Mouse (Mus musculus) adrenal gland, adult (tissue): ENCODE measurements around the gene Efcab9.

Experiments
- DNase-seq, 2 experiments: peaks; one replicate each; pipeline ENCODE4 v3.0.0; 2022 to 2023; ENCODE audit warnings: low spot score in 1 of 2; ENCODE audit not compliant: inconsistent age in 2 of 2

The Efcab9 gene

DNA sequence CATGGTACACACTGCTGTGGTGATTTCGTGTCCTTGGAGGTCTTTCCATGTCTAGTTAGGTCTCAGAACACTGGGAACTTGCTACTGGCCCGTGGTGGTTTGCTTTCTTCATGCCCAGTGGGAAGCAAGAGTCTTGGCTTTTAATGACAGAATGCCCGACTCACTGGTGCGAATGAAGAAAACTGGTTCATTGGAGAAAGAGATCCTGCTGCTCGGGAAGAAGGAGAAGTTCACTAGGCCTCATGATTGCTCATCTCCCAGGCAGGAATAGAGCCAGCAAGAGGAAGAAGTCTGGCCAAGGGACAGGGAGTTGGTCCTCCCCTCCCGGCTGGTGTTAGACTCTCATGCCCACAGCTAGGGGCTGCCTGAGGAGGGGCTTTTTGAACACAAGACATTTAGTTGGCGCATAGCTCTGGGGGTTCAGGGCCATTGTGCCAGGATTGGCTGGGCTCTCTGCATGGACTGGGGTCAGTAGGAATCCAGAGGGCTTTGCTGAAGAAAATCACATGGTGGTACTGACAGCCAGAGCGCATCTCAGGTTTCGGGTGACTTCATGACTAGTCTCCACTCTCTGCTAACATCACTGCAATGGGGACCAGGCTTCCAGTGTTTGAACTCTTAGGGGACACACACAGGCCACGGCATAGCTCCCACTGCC is 24.6 kb upstream of the Efcab9 start:
- no peak for DNase-seq

DNA sequence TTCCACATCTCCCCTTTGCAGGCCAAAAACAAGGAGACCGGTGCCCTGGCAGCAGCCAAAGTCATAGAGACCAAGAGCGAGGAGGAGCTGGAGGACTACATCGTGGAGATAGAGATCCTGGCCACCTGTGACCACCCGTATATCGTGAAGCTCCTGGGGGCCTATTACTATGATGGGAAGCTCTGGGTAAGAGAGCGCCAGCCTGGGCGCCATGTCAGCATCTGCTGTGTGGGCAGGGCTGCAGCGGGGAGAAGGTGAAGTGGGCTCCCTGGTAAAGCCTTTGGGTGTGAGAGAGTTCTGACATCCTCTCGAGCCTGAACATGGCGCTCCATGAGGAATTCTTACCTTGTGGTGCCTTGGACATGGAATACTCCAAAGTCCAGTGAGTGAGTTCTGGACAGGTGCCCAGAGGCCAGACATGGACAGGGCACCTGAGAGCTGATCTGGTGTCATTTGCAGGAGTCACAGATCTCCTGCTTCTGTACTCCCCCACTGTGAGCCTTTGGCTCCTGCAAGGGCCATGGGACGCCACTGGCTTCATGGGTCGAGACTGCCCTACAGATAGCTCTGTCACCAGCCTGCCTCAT is 23.3 kb upstream of the Efcab9 start:
- no peak for DNase-seq

DNA sequence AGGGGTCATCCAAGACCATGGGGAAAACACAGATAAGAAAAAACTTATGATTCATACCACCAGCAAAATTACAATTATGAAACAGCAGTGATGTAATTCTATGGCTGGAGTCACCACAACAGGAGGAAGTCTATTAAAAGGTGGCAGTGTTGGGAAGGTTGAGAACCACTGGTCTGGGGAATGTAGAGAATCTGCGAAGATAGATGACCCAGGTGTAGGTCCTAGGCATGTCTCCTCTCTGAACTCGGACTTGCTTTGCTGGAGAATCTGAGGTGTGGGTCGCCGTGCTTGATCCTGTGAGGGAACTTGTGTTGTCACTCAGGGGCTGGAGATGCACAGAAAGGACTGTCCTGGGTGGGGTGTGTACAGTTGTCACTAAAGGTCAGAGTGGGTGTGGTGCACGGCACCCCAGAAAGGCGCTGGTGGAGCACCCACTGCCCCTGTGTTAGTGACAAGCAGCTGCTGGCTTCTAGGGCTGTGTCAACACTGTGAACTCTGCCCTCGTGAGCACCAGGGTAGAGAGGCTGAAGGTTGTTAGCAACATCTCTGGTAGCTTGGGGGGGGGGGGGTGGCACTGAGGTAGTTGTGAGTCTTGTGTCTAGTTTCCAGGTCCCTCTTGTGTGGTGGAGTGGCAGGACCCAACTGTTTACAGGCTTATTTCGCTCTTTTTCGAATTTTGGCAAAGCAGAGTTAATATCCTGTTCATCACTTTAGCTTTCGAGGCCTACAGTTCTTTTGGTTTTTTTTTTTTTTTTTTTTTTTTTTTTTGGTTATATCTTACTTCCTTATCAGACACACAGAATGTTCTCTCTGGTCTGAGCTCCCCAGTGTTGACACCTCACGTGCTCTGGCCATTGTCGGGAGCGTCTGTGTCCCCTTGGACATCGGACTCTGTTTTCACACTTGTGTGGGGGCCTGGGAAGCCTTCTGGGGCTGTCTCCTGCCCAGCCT is 22.5 kb upstream of the Efcab9 start:
- peak in 1 of 2 experiments; percentile 64 for DNase-seq

DNA sequence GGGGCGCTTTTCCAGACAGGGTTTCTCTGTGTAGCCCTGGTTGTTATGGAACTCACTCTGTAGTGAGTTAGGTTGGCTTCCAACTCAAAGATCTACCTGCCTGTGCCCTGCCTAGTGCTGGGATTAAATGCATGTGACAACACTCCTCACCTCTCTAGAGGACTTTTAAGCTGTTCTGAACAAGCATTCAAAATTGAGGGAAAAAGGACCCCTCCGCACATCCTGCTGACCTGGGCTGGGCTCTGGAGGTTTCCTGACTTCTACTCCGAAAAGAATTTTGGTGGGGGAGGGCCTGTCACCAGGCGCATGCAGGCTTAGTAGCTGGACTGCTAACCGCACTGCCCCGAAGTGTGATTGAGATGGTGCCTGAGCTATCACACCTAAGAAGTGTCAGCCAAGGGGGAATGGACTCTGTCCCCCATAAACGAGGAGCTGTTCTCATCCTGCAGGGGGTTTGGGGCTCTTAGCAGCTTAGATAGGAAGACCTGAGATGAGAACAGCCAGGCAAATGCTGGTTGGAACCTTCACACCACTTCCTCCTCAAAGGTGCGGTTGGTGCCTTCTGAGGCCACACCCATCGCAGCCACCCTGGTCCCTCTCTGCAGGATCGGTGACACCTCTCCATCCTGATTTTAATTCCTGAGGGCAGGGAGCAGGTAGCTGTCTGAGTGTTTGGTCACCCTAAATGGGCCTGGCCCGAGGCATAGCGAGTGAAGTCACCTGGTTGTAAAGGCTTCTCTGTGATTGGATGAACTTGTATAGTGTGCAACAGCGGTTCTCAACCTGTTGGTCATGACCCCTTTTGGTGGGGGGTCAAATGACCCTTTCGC is 21.6 kb upstream of the Efcab9 start:
- DNase-seq: no peak

DNA sequence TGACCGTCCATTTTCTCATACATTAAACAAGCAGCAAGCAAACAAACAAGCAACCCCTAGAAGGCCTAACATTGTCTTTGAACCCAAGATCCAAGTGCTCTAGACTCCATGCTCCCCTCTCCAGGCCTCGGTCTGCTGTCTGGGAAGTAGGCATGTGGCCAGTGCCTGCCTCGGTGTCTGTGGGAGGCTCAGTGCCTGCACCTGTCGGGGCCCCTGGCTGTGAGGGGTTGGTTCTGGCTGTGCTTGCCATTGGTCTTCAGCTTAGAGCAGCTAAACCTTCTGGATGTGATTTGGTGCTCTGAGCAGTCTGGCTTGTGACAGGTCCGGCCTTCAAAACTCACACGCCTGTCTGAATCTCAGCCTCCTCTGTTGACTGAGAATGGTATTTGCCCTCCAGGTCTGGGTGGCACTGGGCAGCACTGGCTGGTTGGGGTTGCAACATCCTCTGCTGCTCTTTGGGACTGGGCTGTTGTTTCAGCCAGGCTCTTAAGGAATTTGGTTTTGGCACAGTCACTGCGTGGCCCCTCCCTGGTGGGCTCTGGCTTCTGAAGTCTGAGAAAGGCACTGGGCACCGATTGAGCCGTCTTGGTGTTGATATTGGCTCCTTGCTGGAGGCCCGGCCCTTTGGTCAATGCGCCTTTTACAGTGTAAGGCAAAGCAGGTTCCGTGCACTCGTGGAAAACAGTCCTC is 20.7 kb upstream of the Efcab9 start:
- DNase-seq: peak in 1 of 2 experiments; percentile 66

DNA sequence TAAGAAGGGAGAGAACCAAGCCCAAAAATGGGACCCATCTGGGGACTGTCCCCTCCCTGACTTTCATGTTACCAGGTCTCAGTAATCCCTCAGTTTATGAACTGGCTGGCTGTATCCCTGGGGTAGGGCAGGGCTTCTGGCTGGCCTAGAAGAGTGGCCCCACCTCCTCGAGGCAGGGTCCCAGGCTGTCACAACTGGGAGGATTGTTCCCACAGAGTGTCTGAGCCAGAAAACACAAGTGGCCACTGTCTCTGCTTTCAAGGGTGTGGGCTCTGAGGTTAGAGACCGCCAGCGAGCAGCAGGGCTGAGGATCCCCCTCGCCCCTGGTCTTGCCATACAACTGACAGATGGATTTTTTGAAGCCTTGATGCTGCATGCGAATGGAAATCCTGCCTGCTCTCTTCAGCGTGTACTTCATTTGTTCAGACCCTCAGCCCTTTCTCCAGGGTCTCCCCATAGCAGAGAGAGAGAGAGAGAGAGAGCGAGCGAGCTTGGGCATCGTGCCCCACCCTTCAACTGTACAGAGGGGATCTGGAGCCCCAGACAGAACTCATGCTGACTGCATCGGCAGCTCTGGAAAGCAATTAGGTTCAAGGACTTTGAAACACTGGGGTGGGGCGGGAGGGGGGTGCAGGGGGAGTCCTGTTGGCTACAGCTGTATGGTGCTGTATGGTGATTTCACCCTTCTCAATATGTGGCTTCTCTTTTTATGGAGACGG is 19.9 kb upstream of the Efcab9 start:
- no peak for DNase-seq

DNA sequence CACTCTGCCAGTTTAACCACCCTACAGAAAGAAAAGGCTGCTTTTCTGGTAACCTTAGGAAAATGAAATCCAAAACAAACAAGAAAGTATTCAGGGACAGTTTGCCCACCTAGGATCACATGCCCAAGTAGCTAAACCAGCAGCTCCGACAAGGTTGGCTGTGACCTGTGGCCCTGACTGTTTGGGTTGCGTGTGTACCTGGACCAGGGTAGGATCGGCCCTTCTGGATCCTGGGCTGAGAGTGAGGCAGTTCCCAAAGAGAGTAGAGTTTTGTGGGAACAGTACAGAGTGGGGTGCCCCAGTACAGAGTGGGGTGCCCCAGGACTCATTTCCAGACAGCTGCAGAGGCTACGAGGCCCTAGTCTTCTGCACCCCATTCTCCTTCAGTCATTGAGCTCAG is 19.2 kb upstream of the Efcab9 start:
- no peak for DNase-seq

DNA sequence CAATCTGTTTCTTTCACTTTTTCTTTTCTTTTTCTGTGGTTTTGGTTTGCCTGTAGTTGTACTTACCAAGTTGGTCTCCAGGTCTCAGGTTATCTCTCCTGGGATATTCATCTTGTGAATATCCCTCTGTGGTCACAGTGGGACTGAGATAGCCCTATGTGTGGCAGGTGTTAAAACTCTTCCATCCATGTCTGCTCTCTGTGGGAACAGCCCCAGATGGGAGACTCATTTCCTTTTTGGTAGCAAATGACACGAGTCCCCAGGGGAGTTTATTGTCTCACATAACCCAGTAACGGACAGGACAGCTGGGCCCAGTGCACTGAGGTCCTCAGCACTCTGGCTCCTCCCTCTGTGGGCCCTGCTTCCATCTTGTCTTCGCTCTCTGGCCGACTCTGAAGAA is 18.2 kb upstream of the Efcab9 start:
- no peak for DNase-seq

DNA sequence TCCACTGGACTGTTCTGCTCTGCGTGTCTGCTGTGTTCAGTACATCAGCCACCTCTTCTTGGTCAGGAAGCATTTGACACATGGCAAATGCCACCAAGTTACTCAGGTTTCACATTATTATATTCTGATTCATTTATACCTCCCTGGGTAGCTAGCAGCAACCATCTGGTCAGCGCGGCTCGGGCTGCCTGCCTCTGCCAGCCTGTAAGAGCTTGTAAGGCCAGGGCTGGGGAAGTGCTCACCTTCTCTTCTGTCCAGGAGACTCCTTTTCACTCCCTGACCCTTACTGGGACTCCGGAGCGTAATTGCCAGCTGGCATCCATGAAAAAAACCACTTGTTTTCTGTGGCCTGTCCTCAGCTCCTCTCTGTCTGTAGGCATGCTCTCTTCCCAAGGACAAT is 17.4 kb upstream of the Efcab9 start:
- no peak for DNase-seq

DNA sequence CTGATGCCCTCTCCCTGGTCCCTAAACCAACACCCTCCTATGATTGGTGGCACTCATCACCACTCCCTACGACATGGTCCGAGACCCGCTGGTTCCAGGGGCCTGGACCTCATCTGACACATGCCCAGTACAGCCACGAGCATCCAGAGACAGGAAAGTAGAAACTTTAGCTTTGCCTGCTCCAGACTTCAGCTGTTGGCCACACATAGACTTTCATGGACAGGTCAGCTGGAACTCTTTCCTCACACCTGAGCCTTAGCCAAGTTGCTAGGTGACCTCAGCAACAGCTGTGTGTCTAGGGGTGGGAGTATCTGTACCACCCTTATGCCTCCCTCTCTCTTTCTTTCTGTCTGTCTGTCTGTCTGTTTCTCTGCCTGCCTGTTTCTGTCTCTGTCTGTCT is 16.4 kb upstream of the Efcab9 start:
- no peak for DNase-seq

DNA sequence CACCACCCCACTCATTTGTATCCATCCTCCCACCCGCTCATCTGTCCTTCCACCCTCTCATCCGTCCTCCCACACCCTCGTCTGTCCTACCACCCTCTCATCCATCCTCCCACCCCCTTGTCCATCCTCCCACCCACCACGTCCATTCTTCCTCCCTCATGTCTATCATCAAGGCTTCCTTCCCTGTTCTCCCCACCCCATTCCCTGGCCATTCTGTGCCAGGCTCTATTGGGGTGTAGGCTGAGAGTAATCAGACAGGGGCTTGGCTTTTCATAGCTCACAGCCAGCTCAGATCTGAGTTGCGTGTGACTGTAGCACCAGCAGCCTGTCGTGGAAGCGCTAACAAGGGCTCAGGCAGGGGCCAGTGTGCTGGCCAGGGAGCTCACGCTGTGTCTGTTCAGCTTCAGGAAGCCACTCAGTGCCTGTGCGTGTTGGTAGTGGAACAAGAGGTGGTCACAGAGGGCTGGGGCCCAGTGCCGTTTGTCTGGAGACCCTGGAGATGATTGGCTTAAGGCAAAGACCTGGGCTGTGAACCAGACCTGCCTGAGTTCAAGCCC is 15.6 kb upstream of the Efcab9 start:
- DNase-seq: no peak

DNA sequence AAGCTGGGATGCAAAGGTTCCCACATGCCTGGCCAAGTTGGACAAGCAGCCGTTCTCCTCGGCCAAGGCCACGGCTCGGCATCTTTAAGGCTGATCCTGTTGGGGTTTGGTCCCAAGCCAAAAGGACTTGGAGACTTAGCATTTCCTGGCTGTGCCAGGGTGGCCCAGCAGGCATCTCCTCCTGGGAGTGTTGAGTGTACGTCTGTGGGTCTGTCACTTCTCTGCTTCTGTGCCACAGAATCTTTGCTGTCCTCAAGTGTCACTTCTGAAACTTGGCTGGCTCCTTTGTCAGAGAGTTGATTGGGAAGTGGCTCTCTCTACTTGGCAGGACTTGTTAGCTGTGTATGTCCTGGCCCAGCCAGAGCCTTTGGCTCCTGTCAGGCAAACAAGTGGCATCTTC is 14.6 kb upstream of the Efcab9 start:
- DNase-seq: peak; percentile 68 to 80

DNA sequence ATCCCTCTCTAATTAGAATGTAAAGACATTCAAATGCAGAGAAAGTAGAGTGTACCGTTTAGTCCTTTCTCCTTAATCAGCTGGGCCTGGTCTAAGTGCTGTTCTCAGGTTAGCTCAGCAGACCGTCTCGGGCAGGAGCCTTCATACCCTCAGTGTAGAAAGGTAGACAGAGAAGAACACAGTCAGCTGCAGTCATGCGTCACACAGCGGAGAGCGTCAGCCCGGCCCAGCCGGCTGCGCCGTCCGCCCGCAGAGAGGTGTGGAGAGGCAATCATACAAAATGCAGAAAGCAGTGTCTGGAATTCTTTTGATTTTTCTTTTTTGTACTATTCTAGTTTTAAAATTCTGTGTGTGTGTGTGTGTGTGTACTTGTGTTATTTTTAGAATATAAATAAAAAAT is 13.7 kb upstream of the Efcab9 start:
- DNase-seq: no peak

DNA sequence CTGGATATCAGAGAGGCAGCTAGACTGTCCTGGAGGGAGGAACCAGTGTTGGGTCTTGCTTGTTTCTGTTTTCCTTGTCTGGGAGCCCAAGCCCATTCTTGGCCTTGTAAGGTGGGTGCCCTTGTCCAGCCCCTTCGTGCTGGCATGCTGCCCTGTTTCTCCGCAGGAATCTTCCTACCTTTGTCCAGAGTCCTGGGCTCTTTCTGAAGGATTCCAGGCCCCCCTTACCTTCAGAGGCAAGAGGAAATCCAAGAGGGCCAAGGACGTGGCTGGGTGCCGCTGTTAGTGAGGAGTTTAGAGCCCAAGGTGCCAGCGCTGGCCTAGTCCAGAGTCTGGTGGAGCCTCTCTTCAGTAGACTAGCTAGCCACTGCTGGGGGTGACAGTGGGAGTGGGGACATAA is 12.6 kb upstream of the Efcab9 start:
- no peak for DNase-seq

DNA sequence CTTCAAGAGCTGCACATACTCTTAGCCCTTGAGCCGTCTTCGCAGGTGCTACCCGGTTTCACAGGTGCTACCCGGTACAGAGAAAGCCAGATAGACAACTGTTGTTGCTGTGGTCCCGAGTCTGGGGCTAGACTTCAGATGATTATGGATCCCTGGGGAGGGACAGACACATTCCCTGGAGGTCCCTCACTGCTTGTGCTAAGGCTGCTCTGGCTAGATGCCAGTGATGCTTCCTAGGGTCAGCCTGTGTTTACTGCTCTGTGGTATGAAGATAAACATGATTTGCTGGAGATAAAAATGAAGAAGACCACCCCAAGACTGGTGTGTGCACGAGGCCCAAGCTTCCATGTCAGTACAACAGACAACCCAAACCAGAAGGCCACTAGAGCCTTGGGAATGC is 12.2 kb upstream of the Efcab9 start:
- DNase-seq: peak in 1 of 2 experiments; percentile 37

DNA sequence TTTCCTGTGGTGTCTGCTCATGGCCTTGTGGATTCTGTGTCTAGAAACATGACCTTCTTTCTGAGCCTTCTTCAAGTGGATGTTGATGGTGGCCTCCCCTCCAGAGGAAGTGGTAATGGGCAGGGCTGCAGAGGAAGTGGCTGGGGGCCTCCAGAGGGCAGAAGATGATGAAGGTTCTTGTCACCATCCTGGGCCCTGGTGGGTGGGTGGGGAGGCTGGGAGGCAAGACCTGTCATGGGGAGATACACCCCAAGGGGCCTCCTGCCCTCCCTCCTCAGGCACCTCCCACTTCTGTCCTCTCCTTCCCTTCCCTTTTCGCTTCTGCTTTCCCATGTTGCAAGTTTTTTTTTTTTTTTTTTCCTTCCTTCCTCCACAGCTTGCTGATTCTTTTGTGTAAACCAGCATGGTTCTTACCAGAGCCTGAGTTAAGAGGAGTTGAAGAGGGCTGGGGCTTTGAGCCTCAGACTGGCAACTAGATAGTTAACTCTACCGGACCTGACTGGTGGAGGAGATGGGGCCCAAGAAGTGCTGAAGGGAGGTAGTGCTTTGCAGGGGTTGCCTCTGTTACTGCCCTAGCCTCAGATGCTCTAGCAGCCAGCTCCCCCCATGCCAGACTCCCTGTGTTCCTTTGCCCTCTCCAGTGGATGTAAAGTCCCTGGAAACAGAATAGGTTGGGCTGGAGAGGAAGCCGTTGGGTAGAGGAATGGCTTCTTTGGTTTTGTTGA is 11.0 kb upstream of the Efcab9 start:
- DNase-seq: peak in 1 of 2 experiments; percentile 59

DNA sequence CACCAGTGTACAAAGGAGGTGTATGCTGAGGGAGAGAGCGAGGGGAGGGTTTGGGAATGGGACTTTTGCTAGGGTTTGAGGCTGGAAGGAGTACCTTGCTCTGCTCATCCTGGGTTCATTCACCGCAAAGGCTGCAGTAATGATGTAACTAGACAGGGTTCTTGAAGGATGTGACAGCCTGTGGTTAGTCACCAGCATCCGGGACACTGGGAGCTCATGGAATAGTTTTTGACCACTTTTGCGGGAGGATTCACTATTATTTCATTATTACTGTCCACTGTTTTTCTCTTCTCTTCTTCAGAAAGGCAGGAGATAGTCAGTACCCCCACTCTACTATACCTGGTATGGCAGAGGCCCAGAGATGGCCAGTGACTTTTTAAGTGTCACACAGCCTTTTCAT is 10.3 kb upstream of the Efcab9 start:
- peak in 1 of 2 experiments; percentile 70 for DNase-seq

DNA sequence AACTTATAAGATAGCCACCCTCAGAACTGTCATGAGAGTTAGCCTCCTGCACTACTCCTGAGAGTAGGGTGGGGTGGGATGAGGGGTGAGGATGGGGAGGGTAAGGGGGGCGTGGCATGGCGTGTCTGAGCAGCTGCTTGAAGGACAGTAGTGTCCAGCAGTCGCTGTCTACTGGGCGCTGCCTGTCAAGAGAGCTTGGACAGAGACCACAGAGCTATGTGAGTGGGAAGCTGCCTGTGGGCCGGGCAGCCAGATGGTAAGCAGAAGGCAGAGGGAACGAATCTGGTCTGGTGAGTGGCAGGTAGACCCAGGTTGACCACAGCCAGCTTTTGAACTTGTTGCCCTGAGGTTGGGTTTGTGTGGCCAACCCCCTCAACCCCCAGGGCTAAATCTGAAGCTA is 8.6 kb upstream of the Efcab9 start:
- DNase-seq: no peak

DNA sequence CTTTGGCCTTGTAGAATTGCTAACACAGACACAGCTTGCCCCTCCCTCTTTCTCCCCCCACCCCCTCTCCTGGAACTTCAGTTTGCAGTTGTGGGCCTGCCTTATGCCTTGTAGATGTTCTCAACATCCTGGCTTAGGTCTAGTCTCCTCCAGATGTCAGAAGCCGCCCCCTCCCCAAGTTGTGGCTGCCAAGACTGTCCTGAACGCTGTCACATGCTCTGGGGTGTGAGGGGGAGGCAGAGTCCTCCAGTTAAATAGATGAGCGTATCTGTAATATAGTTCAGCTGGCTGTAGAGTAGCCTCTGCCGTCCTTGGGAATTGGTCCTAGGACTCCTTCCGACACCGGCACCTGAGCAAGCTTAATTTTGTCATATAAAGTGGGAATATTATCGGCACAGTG is 7.8 kb upstream of the Efcab9 start:
- DNase-seq: no peak
